In the genomic region with DNA sequence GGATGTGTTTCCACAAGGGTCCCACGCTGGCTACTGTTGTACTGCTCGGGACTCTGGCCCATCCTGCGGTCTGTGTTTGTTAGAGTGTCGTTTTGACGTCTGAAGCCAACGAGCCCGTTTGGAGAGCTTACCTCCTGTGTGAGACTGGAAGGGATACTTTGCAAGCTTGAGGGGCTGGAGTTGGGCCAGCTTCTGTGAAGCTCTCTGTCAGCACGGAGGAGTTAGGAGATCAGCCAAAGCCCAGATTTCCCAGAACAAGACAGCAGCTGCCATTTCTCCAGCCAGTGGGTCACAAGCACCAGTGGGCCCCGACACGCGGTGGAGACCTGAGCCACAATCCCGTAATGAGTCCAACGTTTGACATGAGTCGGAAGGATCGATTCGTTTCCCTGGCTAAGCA, we compare ENCODE assay signal across 14 mouse cellular contexts. TPM values are rescaled to one million over a fixed set of nuclear protein-coding genes. Genes with fewer than 3 reads are reported as not detected.
"Had no signal": no experiment of that assay in that cellular context is flagged by ENCODE, and none has a peak within 500 bp of the region (broad histone marks: within the 10 kb centered on the region; RNA-seq: fewer than 3 reads in every experiment).

No protein-coding gene starts in this region.

- H3K9me3 ChIP-seq: limb, embryonic 10.5 days; liver, embryonic 12.5 days; lung, embryonic 15.5 days; midbrain, embryonic 15.5 days; neural tube, embryonic 13.5 days had no signal

- H3K27ac ChIP-seq: layer of hippocampus, adult 2 months; limb, embryonic 10.5 days; liver, embryonic 12.5 days; lung, embryonic 15.5 days; midbrain, embryonic 15.5 days; neural tube, embryonic 13.5 days had no signal

- H3K9ac ChIP-seq: liver, embryonic 12.5 days; lung, embryonic 15.5 days; midbrain, embryonic 15.5 days; neural tube, embryonic 13.5 days had no signal

- DNase-seq: kidney, adult 11 months; kidney, adult 9 months; kidney, postnatal 10 days; lung, postnatal 14 days; spleen, adult 18-20 months; thymus, adult 18-20 months; thymus, postnatal 14 days had no signal

- H3K4me2 ChIP-seq: liver, embryonic 12.5 days; lung, embryonic 15.5 days; midbrain, embryonic 15.5 days; neural tube, embryonic 13.5 days had no signal

- H3K36me3 ChIP-seq: limb, embryonic 10.5 days; liver, embryonic 12.5 days; lung, embryonic 15.5 days; midbrain, embryonic 15.5 days; neural tube, embryonic 13.5 days had no signal

- H3K4me1 ChIP-seq: liver, embryonic 12.5 days had no signal

- ATAC-seq: liver, embryonic 12.5 days; midbrain, embryonic 15.5 days had no signal

- H3K4me3 ChIP-seq: layer of hippocampus, adult 2 months; limb, embryonic 10.5 days; liver, embryonic 12.5 days; lung, embryonic 15.5 days; midbrain, embryonic 15.5 days; neural tube, embryonic 13.5 days had no signal

RNA-seq across cellular contexts. Expression of a gene that starts 5.2 kb away (rescaled TPM):
- polyA plus RNA-seq: liver, embryonic 16.5 days had no signal
